Mouse (Mus musculus) limb, embryonic 14.5 days (tissue): ENCODE measurements around the gene Shc1. TPM values are rescaled to one million over a fixed set of nuclear protein-coding genes. Genes with fewer than 3 reads are reported as not detected.
"Not testable (repeated sequence)": the region's sequence is repeated elsewhere in the genome, so short reads cannot be mapped to it uniquely, and the experiment has no call there.

Source experiments
- ATAC-seq: fragments of 200-750 bp; cut with Nextera tagmentation; 2 replicates; pipeline ENCODE4 v1.8.0; 2017; ENCODE audit warnings: low read depth, moderate number of reproducible peaks, moderate TSS enrichment; ENCODE audit not compliant: low FRiP score
- DNase-seq: peaks from one replicate; pipeline ENCODE4 v3.0.0-alpha.2; 2015; ENCODE audit warnings: low spot score
- H3K27ac ChIP-seq: fragments of 300-500 bp; sonication (generic); replicated peaks from 2 replicates; pipeline ENCODE4 v1.5.1; 2014; ENCODE audit warnings: low read depth, mild to moderate bottlenecking, low read length, moderate library complexity, mixed read lengths
- H3K27me3 ChIP-seq: fragments of 300-500 bp; sonication (generic); 2 replicates; pipeline ENCODE4 v1.6.1; 2014; ENCODE audit warnings: low read length, mixed read lengths; ENCODE audit not compliant: control insufficient read depth, insufficient read depth
- H3K36me3 ChIP-seq: fragments of 300-500 bp; sonication (generic); 2 replicates; pipeline ENCODE4 v1.6.1; 2014; ENCODE audit warnings: mild to moderate bottlenecking, low read length, moderate library complexity, mixed read lengths; ENCODE audit not compliant: control insufficient read depth, insufficient read depth
- H3K4me1 ChIP-seq: fragments of 300-500 bp; sonication (generic); 2 replicates; pipeline ENCODE4 v1.6.1; 2014; ENCODE audit warnings: antibody characterized with exemption, low read length, mixed read lengths; ENCODE audit not compliant: control insufficient read depth, insufficient read depth
- H3K4me2 ChIP-seq: fragments of 300-500 bp; sonication (generic); replicated peaks from 2 replicates; pipeline ENCODE4 v1.6.1; 2014; ENCODE audit warnings: low read depth, mild to moderate bottlenecking, low read length, moderate library complexity; ENCODE audit not compliant: severe bottlenecking
- H3K4me3 ChIP-seq: fragments of 300-500 bp; sonication (generic); replicated peaks from 2 replicates; pipeline ENCODE4 v1.5.1; 2014; ENCODE audit warnings: low read length
- H3K9ac ChIP-seq: fragments of 300-500 bp; sonication (generic); 2 replicates; pipeline ENCODE4 v1.6.1; 2014; ENCODE audit warnings: mild to moderate bottlenecking, low read depth, low read length, moderate library complexity; ENCODE audit not compliant: severe bottlenecking
- H3K9me3 ChIP-seq: fragments of 300-500 bp; sonication (generic); 2 replicates; pipeline ENCODE4 v1.6.1; 2016; ENCODE audit warnings: low read length; ENCODE audit not compliant: control insufficient read depth
- POLR2A ChIP-seq: fragments of 200-500 bp; IDR thresholded peaks from 2 replicates; pipeline ENCODE4 v1.8.0; 2012; ENCODE audit warnings: inconsistent platforms, mild to moderate bottlenecking, moderate library complexity, borderline replicate concordance; ENCODE audit not compliant: insufficient read depth, insufficient read length; ENCODE audit errors: extremely low read depth
- WGBS: fragments of 180-500 bp; shearing (Covaris S2); extraction: QIAGEN DNeasy Blood & Tissue Kit; methylation state at CpG from one replicate; pipeline ENCODE4 v1.1.7; 2014; 5-methylcytosine and 5-hydroxymethylcytosine counted together
- polyA plus RNA-seq, 2 experiments: library from polyadenylated mRNA; depleted of rRNA in 1 of 2; stranded (reverse) in 1 of 2; unstranded in 1 of 2; fragments of >200 nt; fragmentation: Nextera tagmentation in 1 of 2; extraction: Ambion mirVana in 1 of 2; gene quantifications; 2 replicates each; pipeline versions ENCODE4 v1.2.1 to v1.2.3; 2012 to 2014

Shc1 gene
- polyA plus RNA-seq, 2 experiments: 72.5 to 134 TPM

DNA sequence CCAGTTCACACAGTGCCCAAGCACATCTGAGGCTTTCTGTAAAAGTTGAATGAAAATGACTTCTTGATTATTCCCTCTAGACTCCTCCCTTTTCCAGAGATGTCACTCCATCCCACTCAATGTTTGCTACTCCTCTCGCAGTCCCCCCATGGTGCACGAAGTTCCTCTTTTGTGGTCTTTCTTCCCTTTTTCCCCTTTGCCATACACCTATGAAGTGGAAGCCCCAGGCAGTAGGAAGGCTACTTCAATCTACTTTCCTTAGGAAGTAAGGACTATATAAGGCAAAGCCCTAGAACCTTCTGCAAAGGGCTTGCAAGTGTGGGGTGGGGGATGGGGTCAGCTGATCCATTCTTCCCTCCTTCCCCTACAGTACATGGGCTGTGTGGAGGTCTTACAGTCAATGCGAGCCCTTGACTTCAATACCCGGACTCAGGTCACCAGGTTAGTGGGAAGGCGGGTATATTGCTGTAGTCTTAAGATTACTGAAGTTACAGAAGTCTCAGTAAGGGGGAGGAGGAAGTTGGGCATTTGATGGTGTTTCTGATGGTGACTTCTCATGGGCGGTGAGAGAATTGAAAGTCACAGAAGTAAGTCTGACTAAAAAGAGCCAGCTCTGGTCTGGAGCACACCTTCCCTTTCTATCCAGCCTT lies 4.4 kb downstream of the Shc1 start:
- Histone ChIP-seq H3K4me1 (peaks cover 27% of the 10 kb centered on the region), H3K27me3 (no peaks in the 10 kb centered on the region), H3K4me3 (peak overlapping the region; percentile 61), H3K9ac (peak overlapping the region; percentile 65; the same call in 1 of the 2 replicates), H3K36me3 (peaks cover 47% of the 10 kb centered on the region), H3K9me3 (no peaks in the 10 kb centered on the region), H3K27ac (peak overlapping the region; percentile 80), H3K4me2 (peak overlapping the region; percentile 66)
- 75% methylated on average over 6 of the region's 6 CpGs for WGBS
- TF ChIP-seq POLR2A: no peak
- no peak for ATAC-seq
- no peak for DNase-seq

DNA sequence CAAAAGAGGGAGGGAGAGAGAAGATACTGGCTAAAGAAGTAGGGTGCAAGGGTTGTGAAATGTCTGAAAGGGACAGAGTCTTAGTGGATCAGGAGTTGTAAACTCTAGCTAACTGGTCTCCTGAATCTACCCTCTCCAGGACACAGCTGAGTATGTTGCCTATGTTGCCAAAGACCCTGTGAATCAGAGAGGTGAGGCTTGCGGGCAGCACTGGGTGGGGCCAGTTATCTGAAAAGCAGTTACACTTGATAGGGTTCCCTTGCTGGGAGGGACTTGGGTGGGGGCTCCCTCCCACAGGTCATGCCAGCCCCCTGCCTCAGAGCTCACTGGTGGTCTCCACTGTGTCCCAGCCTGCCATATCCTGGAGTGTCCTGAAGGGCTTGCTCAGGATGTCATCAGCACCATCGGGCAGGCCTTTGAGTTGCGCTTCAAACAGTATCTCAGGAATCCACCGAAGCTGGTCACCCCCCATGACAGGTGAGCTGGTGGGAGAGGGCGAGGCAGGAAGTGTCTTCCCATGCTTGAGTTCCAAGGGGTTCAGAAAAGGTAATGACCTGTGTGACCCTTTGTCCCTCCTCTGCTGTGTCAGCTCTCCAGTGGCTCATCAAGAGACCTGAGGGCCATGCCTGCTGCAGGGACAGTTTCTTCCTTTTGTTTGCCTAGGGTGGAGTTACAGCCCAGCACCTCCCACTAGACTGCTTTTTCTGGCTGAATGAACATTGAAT lies 6.3 kb downstream of the Shc1 start:
- ATAC-seq: no peak
- Histone ChIP-seq H3K4me3 (no peak overlapping the region), H3K36me3 (peaks cover 51% of the 10 kb centered on the region), H3K9me3 (no peaks in the 10 kb centered on the region), H3K27me3 (no peaks in the 10 kb centered on the region), H3K9ac (no peak overlapping the region), H3K27ac (no peak overlapping the region), H3K4me1 (peaks cover 27% of the 10 kb centered on the region), H3K4me2 (no peak overlapping the region)
- DNase-seq: no peak
- no peak for TF ChIP-seq POLR2A
- 92% methylated on average over 5 of the region's 5 CpGs for WGBS

DNA sequence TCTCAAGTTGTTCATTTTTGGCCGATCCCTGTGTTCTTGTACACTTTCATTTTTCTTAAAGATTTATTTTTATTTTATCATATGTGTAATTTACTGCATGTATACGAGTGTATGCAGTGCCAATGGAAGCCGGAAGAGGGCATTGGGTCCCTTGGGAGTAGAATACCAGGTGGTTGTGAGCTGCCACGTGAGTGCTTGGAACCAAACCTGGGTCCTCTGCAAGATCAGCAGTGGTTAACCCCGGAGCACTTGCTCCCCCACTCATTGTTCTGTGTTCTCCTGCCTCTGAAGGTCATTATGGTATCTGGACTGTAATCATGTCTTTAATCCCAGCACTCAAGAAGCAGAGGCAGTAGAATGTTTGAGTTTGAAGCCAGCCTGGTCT lies 6.9 kb downstream of the Shc1 start:
- peaks cover 51% of the 10 kb centered on the region for H3K36me3 ChIP-seq
- H3K4me3 ChIP-seq: no peak overlapping the region
- no peaks in the 10 kb centered on the region for H3K9me3 ChIP-seq
- no peak overlapping the region for H3K27ac ChIP-seq
- no peaks in the 10 kb centered on the region for H3K27me3 ChIP-seq
- DNase-seq: no peak
- H3K9ac ChIP-seq: no peak overlapping the region
- peaks cover 22% of the 10 kb centered on the region for H3K4me1 ChIP-seq
- ATAC-seq: no peak
- H3K4me2 ChIP-seq: no peak overlapping the region
- no peak for TF ChIP-seq POLR2A
- 94% methylated on average over 5 of the region's 5 CpGs for WGBS

DNA sequence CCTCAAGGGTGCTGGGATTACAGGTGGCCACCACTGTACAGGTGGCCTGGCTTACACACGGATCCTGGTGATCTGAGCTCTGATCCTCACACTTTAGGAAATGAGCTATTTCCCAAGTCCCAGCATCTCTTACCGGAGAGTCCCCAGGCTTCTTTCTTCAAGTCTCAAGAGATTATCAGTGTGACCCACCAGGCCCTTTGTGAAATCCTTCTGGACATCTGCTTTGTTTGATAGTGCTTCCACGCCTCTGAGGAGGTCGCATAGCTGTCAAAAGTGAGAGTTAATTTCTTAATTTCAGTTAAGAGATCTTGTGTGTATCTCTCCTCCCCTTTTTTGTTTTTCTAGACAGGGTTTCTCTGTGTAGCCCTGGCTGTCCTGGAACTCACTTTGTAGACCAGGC lies 7.6 kb downstream of the Shc1 start:
- no peak for TF ChIP-seq POLR2A
- Histone ChIP-seq H3K9ac (no peak overlapping the region), H3K9me3 (no peaks in the 10 kb centered on the region), H3K4me3 (no peak overlapping the region), H3K27me3 (no peaks in the 10 kb centered on the region), H3K36me3 (peaks cover 51% of the 10 kb centered on the region), H3K4me1 (peaks cover 16% of the 10 kb centered on the region), H3K27ac (no peak overlapping the region), H3K4me2 (no peak overlapping the region)
- ATAC-seq (no peak), DNase-seq (no peak)
- 93% methylated on average over 4 of the region's 4 CpGs for WGBS

DNA sequence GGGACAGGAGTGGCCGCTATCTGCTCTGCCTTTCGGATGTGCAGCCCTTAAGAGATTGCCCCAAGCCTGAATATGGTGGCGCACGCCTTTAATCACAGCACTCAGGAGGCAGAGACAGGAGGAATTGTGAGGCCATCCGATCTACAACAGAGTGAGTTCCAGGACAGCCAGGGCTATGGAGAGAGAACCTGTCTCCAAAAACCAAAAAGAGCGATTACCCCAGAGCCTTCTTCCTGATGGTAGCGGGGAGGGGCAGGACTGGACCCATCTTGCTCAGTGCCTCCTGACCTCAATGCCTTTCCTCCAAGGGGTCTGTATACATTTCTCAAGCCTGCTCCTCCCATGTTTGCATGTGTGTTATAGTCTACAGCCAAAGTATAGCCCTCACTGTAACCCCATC lies 10.8 kb downstream of the Shc1 start:
- not testable (repeated sequence) for H3K4me3 ChIP-seq, H3K4me2 ChIP-seq, H3K27me3 ChIP-seq, H3K9ac ChIP-seq, ATAC-seq, H3K4me1 ChIP-seq, DNase-seq, H3K27ac ChIP-seq, H3K9me3 ChIP-seq
- 94% methylated on average over 7 of the region's 7 CpGs for WGBS
- peaks cover 59% of the 10 kb centered on the region for H3K36me3 ChIP-seq
